Mouse (Mus musculus) gastrocnemius, adult 2 months (tissue): ENCODE measurements around the gene Strada. TPM values are rescaled to one million over a fixed set of nuclear protein-coding genes. Genes with fewer than 3 reads are reported as not detected.
"Not testable (repeated sequence)": the region's sequence is repeated elsewhere in the genome, so short reads cannot be mapped to it uniquely, and the experiment has no call there.

ENCODE experiments used
- DNase-seq: peaks from one replicate; pipeline ENCODE4 v3.0.0; 2022
- H3K27ac ChIP-seq: fragments of 200-600 bp; 2 replicates; pipeline ENCODE4 v1.8.1; 2022; ENCODE audit warnings: mild to moderate bottlenecking
- H3K4me3 ChIP-seq: fragments of 200-600 bp; 2 replicates; pipeline ENCODE4 v1.8.1; 2022; ENCODE audit warnings: mild to moderate bottlenecking, moderate library complexity
- CTCF ChIP-seq: fragments of 200-600 bp; IDR thresholded peaks from 2 replicates; pipeline ENCODE4 v1.8.1; 2022; ENCODE audit warnings: antibody characterized with exemption, mild to moderate bottlenecking, moderate library complexity
- intact Hi-C: fragments of 180-260 bp; cut with DNase I; formaldehyde crosslinking; loops from one replicate; pipeline ENCODE4 v1.15.1; 2025
- long read RNA-seq, 2 experiments: library from polyadenylated mRNA; stranded (forward); transcript quantifications; one replicate each; pipeline ENCODE4 v2.0.0; 2021
- total RNA-seq, 2 experiments: library from RNA; stranded (reverse); gene quantifications; 2 replicates each; pipeline ENCODE4 v1.2.3; 2021

Gene Strada
- total RNA-seq, result 10 to 100 TPM; 10.0 to 10.5 TPM
- long read RNA-seq, experiment 1, partial matches to known transcripts, result 1 of 9 reads
- long read RNA-seq, experiment 1, other reads (novel, unspliced or antisense), result 6 of 9 reads
- long read RNA-seq, experiment 2, partial matches to known transcripts, result 0 of 9 reads
- long read RNA-seq, experiment 2, other reads (novel, unspliced or antisense), result 6 of 9 reads

DNA sequence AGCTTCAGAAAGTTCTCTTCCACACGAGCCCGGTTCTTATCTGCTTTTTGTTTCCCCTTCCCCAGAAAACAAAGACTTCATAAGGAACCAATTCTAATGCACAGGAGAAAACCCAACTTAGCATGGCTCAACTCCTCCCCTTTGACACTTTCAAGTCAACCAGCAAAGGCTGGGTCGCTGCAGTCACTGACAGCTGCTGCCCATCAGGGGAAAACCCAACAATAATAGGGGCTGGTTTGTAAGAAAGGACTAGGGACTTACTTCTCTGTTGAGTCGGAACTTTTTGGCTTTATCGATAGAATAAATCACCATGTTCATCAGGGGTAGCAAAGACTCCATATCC lies at the start of gene Strada:
TSS of gene Strada (minus strand) at position 46 of the 343 bp plus-strand sequence.
- intact Hi-C loops, result no loop called here
- no peak for TF ChIP-seq CTCF
- H3K27ac ChIP-seq, result no peak within 1 kb of the TSS
- no peak within 1 kb of the TSS for H3K4me3 ChIP-seq
- no peak for DNase-seq

DNA sequence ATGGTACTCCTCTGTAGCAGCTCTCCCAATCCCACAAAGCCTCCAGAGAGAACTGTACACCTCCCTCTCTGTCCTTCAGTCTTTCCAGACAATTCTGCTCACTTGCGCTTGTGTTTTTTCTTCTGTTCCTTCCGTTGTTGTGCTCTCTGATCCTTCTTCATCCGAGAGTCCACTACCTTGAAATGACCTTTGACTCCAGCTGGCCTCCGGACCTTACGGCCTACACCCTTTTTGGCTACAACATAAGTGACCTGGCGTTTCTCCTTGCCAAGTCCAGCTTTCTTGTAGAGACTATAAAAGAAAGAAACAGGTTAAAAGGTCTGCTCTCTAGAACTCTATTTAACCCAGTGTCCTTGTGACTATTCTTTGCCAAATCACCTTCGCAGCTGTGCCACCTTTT lies 47.4 kb upstream of the Strada start:
- intact Hi-C loops, result no loop called here
- H3K4me3 ChIP-seq, result no peak overlapping the region
- no peak overlapping the region for H3K27ac ChIP-seq
- no peak for TF ChIP-seq CTCF
- DNase-seq, result no peak

DNA sequence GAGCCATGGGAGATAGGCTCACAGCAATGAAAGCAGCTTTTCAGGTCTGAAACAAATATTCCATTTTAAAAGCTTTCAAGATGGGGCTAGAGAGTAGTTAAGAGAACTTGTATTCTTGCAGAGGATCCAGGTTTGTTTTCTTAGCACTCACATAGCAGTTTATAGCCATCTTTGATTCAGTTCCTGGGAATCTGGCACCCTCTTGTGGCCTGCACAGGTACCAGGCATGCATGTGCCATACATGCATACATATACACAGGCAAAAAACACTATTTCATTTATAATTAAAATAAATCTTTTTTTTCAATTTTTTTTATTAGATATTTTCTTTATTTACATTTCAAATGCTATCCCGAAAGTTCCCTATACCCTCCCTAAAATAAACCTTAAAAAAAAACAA lies 44.9 kb upstream of the Strada start:
- Histone ChIP-seq H3K4me3 (no peak overlapping the region), H3K27ac (no peak overlapping the region)
- intact Hi-C loops, result no loop called here
- TF ChIP-seq CTCF, result peak; percentile 55
- DNase-seq, result no peak

DNA sequence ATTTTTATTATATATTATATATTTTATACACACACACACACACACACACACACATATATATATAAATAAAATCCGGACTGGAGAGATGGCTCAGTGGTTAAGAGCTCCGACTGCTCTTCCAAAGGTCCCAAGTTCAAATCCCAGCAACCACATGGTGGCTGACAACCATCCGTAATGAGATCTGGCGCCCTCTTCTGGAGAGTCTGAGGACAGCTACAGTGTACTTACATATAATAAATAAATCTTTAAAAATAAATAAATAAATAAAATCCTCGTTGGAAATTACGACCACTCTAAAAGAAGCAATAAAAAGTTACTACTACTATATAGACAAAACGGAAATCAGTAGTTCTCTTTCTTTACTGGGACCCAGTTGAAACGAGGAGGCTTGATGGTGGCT lies 32.0 kb upstream of the Strada start:
- H3K27ac ChIP-seq, DNase-seq, H3K4me3 ChIP-seq, intact Hi-C loops: not testable (repeated sequence)
- TF ChIP-seq CTCF, result peak; percentile 50

DNA sequence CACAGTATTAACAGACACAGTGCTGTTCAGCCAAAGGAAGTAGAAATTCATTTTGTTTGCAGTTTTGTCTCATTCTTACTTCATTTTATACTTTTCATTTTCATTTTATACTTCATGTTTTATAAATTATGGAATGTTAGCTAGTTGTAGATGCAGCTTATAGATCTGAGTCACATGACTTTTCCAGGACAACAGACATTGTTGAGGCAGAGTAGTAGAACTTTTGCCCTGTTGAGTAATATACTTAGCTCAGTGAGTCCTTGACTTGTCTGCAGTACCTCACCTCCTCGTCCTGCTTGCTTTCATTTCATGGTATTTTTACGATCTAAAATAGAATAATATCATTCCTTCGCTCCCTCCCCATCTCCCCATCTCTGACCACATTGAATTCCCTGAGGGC lies 18.6 kb upstream of the Strada start:
- DNase-seq, result no peak
- no peak for TF ChIP-seq CTCF
- Histone ChIP-seq H3K27ac (no peak overlapping the region), H3K4me3 (no peak overlapping the region)
- intact Hi-C loops, result no loop called here

DNA sequence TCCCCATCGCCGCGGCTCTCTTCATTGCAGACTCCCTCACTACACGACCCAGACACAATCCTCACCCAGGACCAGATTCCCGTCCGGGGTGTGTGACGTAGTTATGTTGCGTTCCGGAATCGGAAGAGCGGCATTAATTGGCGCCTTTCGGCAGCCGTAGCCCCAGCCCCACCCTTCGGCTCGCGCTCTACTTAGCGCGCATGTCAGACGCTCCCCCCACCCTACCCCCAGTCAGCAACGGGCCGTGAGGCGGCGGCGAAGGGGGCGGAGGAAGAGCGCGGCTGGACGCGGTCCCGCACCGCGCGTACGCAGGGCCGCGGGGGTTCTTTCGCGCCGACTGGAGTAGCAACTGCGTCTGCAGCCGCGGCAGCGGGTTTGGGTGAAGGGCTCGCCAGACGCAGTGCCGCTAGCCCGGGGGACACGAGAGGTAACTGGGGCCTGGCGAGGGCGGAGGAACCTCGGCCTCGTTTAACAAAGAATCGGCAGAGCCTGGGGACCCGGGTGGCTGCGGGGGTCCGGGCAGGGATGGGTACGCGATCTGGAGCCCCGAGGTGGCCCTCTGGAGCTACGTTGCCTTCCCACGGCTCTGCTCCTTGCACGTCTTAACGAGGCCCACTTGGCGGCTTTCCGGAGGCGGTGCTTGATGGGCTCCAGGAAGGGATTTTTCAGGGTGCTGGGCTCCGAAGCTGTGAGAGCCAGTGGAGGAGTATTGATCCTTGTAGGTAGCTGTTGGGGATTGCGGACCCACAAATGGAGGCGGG lies 14.9 kb upstream of the Strada start, which contains the start of gene Ddx42:
TSS of gene Ddx42 (plus strand) at position 197 of the 761 bp plus-strand sequence.
- intact Hi-C loops, result loop anchor here (5.0 kb wide), 2 partner anchors 40 to 55 kb away; partner anchors contain the start of genes Ftsj3, Psmc5 and Smarcd2

DNA sequence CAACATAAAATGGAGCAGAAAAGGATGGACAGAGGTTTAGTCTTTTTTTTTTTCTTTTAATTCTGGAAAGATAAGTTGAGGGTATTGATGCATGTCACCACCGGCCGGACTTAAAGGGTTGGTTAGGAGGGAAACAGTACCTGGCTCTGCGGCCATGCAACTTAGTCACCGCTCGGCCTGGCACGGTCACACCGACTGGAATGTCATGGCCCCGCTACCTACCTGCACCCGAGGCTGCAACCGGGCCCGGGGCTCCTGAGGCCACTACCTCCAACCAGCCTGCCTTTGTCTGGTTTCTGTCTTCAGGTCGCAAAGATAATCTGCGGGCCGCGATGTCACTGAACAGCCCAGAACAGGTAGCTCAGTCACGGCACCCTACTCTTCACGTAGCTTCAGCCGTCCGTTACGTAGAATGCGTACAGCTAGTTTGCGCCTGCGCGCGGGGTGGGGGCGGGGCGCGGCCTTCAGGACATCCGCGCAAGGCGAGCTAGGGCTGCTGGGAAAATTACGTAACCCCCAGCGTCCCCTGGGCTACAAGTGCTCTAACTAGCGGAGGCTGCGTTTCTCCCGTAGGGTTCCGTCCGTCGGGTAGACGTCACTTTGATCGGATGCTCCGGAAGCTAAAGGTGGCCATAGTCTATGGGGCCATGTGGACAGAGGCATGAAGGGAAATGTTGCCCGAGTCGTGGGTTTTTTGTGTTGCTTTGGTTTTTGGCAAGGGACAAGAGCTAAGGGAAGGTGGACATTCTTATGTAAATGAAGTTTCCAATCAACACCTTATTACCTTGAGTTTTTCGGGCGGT lies 14.2 kb upstream of the Strada start, which contains the start of gene Ccdc47:
TSS of gene Ccdc47 (minus strand) at position 418 of the 803 bp plus-strand sequence.
- peak within 1 kb of the TSS; percentile 98 for H3K27ac ChIP-seq
- intact Hi-C loops, result loop anchor here (5.0 kb wide), 2 partner anchors 41 to 56 kb away; partner anchors contain the start of genes Ftsj3, Psmc5 and Smarcd2
- no peak for TF ChIP-seq CTCF
- DNase-seq, result peak; percentile 97
- H3K4me3 ChIP-seq, result peak within 1 kb of the TSS; percentile 94

More for the DNA sequence above, 14.9 kb upstream of the Strada start, which contains the start of gene Ddx42:
- DNase-seq, result peak; percentile 95
- Histone ChIP-seq H3K4me3 (peak within 1 kb of the TSS; percentile 94), H3K27ac (peak within 1 kb of the TSS; percentile 98)
- no peak for TF ChIP-seq CTCF

DNA sequence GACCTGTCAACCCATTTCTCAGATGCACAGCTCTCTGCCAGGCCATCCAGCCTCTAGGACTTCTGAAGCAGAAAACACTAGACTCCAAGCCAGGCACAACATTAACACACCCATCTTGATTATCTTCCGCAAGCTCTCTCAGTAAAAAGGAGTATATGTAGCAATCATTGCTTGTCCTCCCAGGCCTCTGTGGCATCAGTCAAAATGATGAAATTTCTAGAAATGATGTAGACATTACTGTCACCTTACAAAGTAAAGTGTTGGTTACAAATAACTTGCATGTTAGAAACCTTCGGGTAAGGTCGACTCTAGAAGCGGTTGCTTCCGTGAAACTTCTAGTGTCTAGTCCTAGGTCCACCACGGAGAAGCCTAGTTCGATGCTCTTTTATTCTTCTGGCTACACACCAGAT lies 13.5 kb upstream of the Strada start:
- peak overlapping the region; percentile 98 for H3K27ac ChIP-seq
- no peak for DNase-seq
- intact Hi-C loops, result loop anchor here (5.0 kb wide), 2 partner anchors 42 to 57 kb away; partner anchors contain the start of genes Ftsj3, Psmc5 and Smarcd2
- peak overlapping the region; percentile 94 for H3K4me3 ChIP-seq
- TF ChIP-seq CTCF, result no peak

DNA sequence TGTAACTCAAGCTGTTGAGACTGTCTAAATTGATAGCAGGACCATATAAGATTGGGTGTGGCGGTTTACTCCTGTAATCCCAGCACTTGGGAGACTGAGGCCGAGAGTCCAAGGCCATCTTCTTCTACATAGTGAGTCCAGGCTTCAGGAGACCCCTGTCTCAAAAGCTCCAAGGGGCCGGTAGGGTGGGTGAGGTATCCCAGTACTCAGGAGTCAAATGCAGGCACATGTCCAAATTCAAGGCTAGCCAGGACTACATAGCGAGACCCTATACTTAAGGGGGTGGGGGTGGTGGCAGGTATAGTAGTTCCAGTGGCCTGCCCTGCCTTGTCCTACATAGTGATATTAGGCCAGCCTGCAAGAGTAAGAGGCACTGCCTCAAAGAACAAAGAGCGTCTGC lies 12.9 kb upstream of the Strada start:
- intact Hi-C loops, result loop anchor here (5.0 kb wide), 2 partner anchors 42 to 57 kb away; partner anchors contain the start of genes Ftsj3, Psmc5 and Smarcd2

DNA sequence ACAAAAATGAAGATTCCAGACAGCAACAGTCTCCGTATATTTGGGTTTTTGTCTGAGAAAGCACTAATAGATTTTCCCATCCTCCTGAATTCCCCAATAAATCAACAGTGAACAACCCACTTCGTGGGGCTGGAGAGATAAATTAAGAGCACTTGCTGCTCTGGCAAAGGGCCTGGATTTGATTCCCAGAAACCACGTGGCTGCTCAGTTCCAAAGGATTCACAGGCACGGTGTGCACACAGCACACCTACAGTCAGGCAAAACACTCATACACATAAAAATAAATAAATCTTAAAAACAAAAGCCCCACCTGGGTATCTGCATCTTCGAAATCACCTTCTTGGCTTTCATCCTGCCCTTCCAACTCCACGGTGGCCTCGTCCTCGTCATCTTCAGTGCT lies 10.8 kb upstream of the Strada start:
- intact Hi-C loops, result no loop called here
- no peak for TF ChIP-seq CTCF
- Histone ChIP-seq H3K4me3 (no peak overlapping the region), H3K27ac (peak overlapping the region; percentile 57)
- DNase-seq, result peak; percentile 37

More for the DNA sequence above, 12.9 kb upstream of the Strada start:
- peak overlapping the region; percentile 94 for H3K4me3 ChIP-seq
- no peak overlapping the region; the same call in 1 of the 2 replicates for H3K27ac ChIP-seq
- no peak for TF ChIP-seq CTCF
- DNase-seq, result no peak

DNA sequence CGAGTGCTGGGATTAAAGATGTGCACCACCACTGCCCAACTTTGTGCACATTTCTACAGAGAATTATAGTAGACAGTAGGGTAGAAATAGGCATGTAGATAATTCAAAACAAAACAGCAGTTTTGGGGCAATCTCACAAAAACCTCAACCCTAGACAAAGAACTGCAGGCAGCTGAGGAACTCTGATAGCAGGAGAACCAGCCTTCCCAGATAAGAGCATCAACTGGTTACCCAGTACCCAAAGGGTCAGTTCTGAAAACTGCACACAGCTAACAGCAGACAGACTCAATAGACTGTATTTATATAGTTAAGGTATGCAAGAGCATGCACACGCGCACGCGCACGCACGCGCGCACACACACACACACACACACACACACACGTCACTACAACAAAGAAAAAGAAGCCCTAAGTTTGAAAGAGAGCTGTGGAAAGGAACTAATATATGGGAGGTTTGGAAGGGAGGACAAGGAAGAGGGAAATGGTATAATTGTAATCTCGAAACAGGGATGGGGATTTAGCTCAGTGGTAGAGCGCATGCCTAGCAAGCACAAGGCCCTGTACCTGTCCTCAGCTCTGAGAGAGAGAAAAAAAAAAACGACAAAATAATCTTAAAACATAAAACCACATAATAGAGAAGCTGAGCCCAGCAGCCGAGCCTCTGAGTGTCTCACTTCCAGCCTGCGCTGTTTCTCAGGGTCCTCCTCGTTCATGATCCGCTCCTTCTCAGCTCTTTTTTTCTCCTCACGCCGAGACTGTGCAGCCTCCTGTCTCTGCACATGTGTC lies 438 bp downstream of the Strada start:
- DNase-seq, result no peak
- intact Hi-C loops, result no loop called here
- H3K27ac ChIP-seq, result no peak overlapping the region
- no peak overlapping the region for H3K4me3 ChIP-seq
- TF ChIP-seq CTCF, result no peak

DNA sequence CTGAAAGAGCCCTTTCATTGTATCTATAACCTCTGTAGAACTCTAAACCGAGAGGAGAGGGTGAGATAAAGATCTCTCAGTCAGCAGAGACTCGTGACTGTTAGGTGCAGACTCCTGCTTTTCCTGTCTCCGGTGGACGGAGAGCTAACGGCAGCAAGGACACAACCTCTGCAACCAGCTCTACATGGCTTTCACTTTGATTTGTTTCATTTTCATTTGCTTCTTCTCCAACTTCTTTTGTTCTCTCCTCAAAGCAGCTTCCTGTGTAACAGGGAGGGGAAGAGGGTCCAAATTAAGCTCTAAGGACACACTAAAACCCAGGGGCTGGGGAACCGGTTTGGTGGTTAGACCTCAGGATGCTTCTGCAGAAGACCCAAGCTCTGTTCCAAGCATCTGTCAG lies 1.2 kb downstream of the Strada start:
- no peak for DNase-seq
- intact Hi-C loops, result no loop called here

DNA sequence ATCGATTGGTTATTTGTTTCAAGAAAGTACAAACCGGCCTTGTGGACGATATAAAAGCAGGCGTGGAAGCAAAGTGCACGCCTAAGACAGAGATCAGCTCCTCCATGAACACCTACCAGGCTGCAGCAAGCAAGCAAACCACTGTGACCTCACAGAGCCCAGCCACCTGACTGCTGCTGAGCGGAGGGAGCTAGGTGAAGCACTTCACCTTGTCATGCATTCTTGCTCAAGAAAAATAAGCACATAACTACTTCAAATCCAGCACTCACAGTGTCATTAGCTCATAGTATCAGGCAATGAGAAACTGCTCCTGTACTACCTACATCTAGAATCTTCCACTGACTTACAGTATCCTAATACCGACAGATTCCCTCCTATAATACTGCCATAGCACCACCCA lies 2.0 kb downstream of the Strada start:
- not testable (repeated sequence) for DNase-seq

More for the DNA sequence above, 1.2 kb downstream of the Strada start:
- H3K4me3 ChIP-seq, result no peak overlapping the region
- no peak for TF ChIP-seq CTCF
- no peak overlapping the region for H3K27ac ChIP-seq

More for the DNA sequence above, 2.0 kb downstream of the Strada start:
- intact Hi-C loops, H3K27ac ChIP-seq, H3K4me3 ChIP-seq: not testable (repeated sequence)
